Mouse (Mus musculus) kidney, postnatal 36 days (tissue): ENCODE results near the gene Gm14226.
"Not testable (repeated sequence)": the region's sequence is repeated elsewhere in the genome, so short reads cannot be mapped to it uniquely, and the experiment has no call there.

Experiments
- DNase-seq, 2 experiments: peaks; one replicate each; pipeline ENCODE4 v3.0.0; 2021 to 2022; ENCODE audit warnings: mixed read lengths in 2 of 2

The Gm14226 gene

DNA sequence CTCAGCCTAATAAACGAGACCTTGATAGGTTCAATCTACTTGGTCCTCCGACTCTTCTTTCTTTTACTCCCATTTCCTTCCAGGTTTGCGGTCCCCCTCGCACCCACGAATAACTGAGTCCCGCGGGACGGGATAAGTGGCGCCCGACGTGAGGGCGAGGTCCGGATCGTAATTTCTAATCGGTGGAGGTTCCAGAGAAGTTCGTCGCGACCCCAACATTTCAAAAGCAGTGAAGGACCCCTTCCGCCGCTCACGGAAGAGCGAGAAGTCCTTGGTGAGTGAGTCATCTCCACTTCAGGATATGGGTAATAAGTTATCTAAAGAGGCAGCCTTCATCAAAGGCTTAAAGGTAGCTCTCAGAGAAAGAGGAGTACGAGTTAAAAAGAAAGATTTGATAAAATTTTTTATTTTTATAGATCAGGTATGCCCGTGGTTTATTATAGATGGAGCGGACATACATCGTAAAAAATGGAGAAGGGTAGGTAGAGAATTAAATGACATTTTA is at the start of gene Gm14226:
TSS of gene Gm14226 (plus strand) at position 16 of the 505 bp plus-strand sequence.
- DNase-seq, result not testable (repeated sequence)

DNA sequence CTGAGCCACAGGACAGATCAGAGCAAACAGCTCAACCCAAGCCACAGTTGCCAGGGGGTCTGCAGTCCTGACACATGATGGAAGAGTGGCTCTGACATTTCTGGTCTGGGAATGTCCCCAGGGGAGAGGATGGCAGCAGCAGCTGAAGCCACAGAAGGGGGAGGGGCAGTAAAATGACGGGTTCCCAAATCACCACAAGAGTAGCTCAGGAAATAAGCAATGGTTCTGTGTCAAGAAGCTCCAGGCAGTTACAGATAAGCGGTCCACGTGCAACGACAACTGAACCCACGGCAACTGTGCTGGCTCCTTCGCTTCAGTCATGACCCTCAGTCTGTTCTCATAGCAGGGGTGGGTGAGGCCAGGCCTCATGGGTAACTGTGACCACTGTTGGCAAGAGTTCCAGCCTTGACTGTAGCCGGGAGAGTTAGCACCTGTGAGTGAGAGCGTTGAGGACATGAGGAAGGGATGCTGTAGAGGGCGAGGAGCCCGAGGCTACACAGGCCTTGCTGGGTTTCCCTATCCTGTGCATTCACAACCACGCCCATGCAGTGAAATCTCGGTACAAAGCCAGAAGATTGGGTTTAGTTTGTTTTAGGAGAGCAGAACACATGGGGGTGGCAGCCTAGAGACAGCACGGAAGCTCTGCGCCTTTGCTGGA is 48.2 kb upstream of the Gm14226 start:
- not testable (repeated sequence) for DNase-seq

GRCm38 (mm10) chr2:154971919-154972692 is 46.0 kb upstream of the Gm14226 start:
- no peak for DNase-seq

DNA sequence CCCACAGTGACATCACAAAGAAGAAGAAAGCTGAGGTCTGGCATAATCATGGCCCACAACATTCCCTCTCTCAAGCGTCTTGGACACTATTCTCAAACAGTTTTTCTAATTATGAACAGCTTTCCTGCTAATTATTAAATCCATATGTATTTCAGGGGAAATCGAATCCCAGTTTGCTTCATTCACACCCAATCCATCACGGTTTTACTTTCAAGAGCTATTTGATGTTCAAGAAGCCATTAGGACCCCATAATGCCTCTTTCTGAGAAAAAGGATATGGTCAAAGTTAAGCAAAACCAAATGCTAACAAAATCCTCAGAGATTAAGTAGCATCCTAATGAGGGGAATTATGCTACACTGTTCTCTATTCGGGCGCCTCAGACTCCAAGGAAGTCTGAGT is 45.1 kb upstream of the Gm14226 start:
- no peak for DNase-seq

GRCm38 (mm10) chr2:154986609-154987008 is 31.5 kb upstream of the Gm14226 start:
- peak in 1 of 2 experiments; percentile 13 for DNase-seq

- no peak for DNase-seq
Observed at GRCm38 (mm10) chr2:154991411-154991810, 26.7 kb upstream of the Gm14226 start.

DNA sequence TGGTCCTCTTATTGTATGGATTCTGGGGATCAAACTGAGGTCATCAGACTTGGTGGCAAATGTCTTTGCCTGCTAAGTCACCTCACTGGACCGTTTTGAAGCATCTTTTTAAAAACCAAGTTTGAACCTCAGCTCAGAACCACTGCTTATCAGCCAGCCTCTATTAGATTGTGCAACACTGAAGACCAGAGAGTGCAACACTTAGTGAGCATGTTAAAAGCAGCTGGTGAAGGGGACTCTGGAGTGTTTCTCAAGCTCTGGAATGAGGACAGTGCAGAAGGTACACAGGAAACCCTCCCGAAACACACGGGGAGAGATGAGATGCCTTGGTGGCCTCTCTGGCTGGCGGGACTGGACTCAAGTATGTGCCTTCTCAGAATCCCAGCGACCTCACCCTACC is 26.0 kb upstream of the Gm14226 start:
- DNase-seq, result no peak

- no peak for DNase-seq
Observed at GRCm38 (mm10) chr2:155005491-155005890, 12.6 kb upstream of the Gm14226 start.

DNA sequence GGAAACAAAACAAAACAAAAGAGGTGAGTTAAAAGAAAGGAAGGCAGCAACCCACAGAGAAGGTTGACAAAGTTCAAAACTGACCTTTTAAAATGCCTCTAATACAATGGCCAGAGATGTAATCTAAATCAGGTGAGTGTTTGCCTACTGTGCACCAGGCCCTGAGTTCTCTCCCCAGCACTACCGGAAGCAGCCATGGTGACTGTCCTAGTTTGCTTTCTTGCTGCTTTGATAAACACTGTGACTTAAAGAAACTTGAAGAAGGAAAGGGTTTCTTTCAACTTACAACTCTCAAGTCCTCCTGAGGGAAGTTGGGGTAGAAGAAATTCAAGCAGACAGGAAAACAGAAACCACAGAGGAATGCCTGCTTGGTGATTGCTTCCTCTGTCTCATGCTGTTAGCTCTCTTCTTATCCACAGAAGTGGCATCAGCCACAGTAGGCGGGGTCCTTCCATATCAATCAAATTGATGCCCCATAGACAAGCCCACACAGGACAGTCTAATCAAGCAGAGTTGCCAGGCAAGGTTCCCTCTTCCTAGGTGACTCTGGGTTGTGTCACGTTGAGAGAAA is 6.9 kb upstream of the Gm14226 start:
- no peak for DNase-seq

- DNase-seq, result no peak
Observed at GRCm38 (mm10) chr2:155012991-155013390, 5.1 kb upstream of the Gm14226 start.

GRCm38 (mm10) chr2:155016751-155017150 is 1.3 kb upstream of the Gm14226 start:
- DNase-seq, result not testable (repeated sequence)

GRCm38 (mm10) chr2:155018762-155019641 is 936 bp downstream of the Gm14226 start:
- DNase-seq, result peak; percentile 60 to 76

- peak; percentile 92 to 97 for DNase-seq
Observed at GRCm38 (mm10) chr2:155019673-155020072, 1.6 kb downstream of the Gm14226 start.

- DNase-seq, result not testable (repeated sequence)
Observed at GRCm38 (mm10) chr2:155020247-155020826, 2.3 kb downstream of the Gm14226 start.

DNA sequence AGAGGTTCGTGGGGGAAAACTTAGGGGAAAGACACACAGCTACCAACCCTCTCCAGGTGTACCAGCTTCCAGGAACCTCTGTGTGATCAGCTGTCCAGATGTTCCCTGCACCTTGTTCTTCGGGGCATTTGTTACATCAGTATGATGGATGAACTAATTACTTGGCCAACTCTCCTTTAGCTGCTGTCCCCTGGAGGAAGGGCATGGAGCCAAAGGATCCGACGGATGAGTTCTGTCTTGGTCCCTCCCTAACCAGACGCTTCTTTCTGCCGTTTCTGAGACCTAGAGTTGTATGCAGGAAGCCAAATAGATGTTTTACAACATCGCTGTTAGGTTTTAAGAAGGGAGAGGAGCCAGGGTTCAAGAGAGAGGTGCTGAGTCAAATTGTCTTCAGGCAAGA is 12.8 kb downstream of the Gm14226 start:
- DNase-seq, result no peak

DNA sequence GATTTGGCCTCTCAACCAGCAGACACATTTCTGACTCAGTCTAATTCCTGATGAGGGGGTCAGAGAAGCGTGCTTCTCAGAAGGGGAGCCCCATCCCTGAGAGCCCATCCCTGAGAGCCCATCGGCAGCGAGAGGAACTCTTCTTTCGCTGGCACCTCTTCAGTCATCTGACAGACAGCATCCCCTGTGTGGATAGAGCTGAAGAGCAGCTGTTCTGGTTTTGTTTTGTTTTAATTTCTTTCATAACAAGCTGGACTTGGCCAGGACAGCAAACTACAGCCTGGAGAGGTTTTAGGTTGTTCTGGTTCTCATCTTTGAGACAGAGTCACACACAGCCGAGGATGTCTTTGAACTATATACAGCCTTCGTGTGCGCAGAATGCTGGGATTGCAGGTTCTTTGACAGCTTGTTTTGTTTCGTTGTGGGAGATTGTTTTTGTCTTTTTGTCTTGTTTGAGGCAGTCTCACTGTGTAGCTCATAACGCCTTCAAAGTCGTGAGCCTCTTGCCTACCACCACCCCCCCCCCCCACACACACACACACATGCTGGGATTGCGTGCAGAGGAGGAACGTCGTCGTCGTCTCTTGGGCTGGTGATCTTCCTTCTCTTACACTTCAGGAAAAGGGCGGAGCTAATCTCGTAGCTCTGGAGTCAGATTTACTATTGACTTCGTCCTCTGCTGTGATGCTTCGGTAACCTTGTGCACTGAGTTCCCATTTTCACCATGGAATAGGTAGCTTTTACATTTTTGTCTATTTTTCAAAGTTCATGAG is 15.1 kb downstream of the Gm14226 start:
- DNase-seq, result no peak

DNA sequence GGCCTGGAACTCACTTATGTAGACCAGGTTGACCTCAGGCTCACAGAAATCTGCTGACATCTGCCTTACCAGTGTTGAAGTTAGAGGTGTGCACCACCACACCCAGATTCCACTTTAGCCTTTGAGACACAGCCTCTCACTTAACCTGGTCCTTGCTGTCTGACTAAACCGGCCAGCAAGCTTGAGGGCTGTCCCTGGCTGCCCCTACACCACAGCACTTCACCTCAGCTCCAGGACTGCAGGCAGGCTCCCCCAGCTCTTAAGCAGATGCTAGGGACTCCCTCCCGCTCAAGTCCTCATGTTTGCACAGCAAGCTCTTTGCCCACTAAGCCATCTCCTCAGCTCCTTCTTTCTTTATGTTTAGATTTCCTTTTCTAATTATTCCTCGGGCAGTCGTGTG is 21.9 kb downstream of the Gm14226 start:
- no peak for DNase-seq

- DNase-seq, result no peak
Observed at GRCm38 (mm10) chr2:155044542-155044941, 26.5 kb downstream of the Gm14226 start.

DNA sequence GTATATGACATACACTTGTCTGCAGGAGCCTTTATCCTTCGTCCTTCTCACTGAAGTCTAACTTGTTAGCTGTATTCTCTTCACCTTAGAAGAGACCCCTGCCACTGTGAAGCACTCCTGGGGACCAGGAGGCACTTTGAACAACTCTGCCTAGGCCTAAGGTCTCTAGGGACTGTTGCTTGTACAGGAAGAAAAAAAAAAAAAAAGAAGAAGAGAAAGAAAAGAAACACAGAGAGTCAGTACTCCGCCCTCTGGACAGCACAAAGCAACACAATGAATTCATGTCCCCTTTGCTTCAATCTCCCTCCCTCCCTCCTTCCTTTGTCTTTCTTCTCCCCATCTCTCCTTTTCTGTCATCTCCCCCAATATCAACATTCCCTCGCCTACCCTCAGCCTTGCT is 27.0 kb downstream of the Gm14226 start:
- DNase-seq, result no peak

GRCm38 (mm10) chr2:155046803-155047202 is 28.7 kb downstream of the Gm14226 start:
- no peak for DNase-seq

DNA sequence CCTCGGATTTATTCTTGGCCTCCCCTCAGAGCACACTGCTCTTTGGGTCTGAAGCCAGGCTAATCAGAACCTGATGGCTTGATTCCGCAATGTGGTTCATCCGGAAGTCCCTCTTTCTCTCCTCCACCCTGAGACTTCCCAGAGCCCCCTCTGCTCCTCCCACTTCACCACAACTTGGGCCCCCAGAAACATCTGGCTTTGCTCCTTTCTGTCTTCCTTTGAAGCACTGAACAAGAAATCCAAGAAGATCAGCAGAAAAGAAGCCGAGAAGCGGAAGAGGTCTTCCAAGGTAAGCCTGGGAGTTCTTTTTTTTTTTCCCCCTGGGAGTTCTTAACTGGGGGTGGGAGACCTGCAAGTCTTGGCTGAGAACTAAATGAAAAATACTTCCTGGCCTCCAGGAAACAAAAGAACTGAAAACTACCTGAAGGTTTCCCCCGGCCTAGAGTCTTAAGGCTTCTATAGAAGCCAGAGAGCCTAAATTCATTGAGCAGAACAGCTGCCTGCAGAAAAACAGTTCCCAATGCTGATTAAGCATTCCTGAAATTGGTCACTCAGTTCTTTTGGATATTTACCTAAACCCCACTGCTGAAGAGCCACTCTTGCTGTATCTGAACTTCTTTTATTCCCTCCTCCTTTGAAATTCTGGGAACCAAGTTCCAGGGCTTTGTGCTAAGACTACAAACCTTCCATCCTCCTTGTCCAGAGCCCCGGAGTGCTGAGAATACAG is 29.5 kb downstream of the Gm14226 start:
- no peak for DNase-seq
